Mouse (Mus musculus): ENCODE measurements around the gene Nop58. TPM values are rescaled to one million over a fixed set of nuclear protein-coding genes. Genes with fewer than 3 reads are reported as not detected.

Gene Nop58
- polyA plus RNA-seq, 1 experiment from 2014 or later: 82.2 TPM

GRCm38 (mm10) chr1:59670641-59671168 lies 14.1 kb upstream of the Nop58 start, which contains the start of gene Sumo1:
Gene Sumo1, minus strand, starts transcription at chr1:59670834.
- peak; percentile 92 for ATAC-seq
- Histone ChIP-seq H3K36me3 (ENCODE audit: control insufficient read depth, insufficient read depth) (no peaks in the 10 kb centered on the region), H3K4me1 (replicated peaks; ENCODE audit: control insufficient read depth, insufficient read depth, low read length) (peaks cover 4% of the 10 kb centered on the region; the same call in 1 of the 2 replicates), H3K9me3 (ENCODE audit: control insufficient read depth) (no peaks in the 10 kb centered on the region), H3K27ac (ENCODE audit: low read depth, low read length) (peak within 1 kb of the TSS; percentile 97), H3K27me3 (replicated peaks; ENCODE audit: control insufficient read depth, insufficient read depth, low read length) (no peaks in the 10 kb centered on the region), H3K4me2 (replicated peaks; ENCODE audit: low read depth) (peak within 1 kb of the TSS; percentile 68), H3K9ac (ENCODE audit: low read depth, low read length) (peak within 1 kb of the TSS; percentile 97), H3K4me3 (ENCODE audit: low read depth, low read length) (peak within 1 kb of the TSS; percentile 97)
- under 1% methylated on average over 36 of the region's 36 CpGs for WGBS
- TF ChIP-seq CTCF (IDR thresholded peaks at IDR 0.05; ENCODE audit: low read depth): no peak

DNA sequence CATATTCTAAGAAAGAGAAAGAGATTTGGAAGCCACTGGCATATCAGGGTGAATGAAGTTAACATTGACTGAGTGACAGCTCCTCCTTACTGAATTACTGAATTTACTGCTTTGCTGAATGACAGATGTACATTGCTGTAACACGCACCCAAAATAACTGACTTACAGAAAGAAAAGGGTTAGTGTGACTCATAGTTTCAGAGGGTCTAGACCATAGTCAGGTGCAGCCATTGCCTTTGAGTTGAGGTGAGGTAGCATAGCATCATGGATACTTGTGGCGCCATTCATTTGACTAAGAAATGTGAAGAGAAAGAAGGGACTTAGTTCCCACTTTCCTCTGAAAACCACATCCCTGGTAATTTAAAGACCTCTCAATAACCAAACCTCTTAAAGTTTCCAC lies 11.1 kb upstream of the Nop58 start:
- H3K4me2 ChIP-seq (replicated peaks; ENCODE audit: low read depth): no peak overlapping the region
- WGBS: 97% methylated on average over 2 of the region's 2 CpGs
- no peak for TF ChIP-seq CTCF (IDR thresholded peaks at IDR 0.05; ENCODE audit: low read depth)

DNA sequence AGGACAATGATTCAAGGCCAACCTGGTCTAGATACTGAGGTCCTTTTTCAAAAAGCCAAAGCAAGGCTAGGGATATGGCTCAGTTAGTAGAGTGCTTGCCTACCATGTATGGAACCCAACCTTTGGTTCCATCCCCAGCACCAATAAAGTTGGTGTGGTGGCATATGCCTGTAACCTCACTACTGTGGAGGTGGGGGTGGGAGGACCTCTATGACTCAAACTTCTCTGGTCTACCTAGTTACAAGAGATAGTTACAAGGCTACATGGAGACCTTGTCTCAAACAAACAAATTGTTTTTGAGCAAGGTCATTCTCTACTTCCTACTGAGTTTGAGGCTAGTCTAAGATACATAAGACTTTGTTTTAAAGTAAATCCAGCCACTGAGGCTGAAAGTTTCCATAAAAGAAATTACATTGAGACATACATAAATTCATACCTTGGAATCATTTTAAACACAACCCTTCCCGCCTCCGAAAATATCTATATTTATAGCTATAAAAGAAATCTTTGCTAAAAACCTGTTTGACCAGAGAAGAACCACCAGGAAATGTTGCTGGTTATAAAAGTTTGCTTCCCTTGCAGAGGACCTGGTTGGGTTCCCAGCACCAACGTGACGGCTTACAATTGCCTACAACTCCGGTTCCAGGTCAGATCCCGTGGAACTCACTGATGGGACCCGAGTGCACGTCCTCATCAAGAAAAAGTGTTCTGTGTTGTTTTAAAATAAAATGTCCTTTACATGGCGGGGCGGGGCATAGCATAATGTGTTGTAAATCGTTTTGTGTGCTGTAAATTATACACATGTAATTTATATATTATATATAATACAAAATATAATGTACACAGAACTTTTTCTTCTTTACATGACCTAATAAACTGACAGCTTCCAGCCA lies 599 bp upstream of the Nop58 start:
- H3K4me1 ChIP-seq (replicated peaks; ENCODE audit: control insufficient read depth, insufficient read depth, low read length): peaks cover 9% of the 10 kb centered on the region; the same call in 1 of the 2 replicates
- peak; percentile 42 for ATAC-seq

More for the DNA sequence above, 11.1 kb upstream of the Nop58 start:
- H3K36me3 ChIP-seq (ENCODE audit: control insufficient read depth, insufficient read depth): no peaks in the 10 kb centered on the region
- no peaks in the 10 kb centered on the region for H3K9me3 ChIP-seq (ENCODE audit: control insufficient read depth)
- no peak overlapping the region for H3K9ac ChIP-seq (ENCODE audit: low read depth, low read length)
- no peak overlapping the region for H3K27ac ChIP-seq (ENCODE audit: low read depth, low read length)
- peaks cover 4% of the 10 kb centered on the region; the same call in 1 of the 2 replicates for H3K4me1 ChIP-seq (replicated peaks; ENCODE audit: control insufficient read depth, insufficient read depth, low read length)
- no peak overlapping the region for H3K4me3 ChIP-seq (ENCODE audit: low read depth, low read length)
- H3K27me3 ChIP-seq (replicated peaks; ENCODE audit: control insufficient read depth, insufficient read depth, low read length): no peaks in the 10 kb centered on the region
- ATAC-seq: no peak

GRCm38 (mm10) chr1:59687493-59687892 lies 2.7 kb downstream of the Nop58 start:
- TF ChIP-seq CTCF (IDR thresholded peaks at IDR 0.05; ENCODE audit: low read depth): no peak
- ATAC-seq: no peak
- Histone ChIP-seq H3K9ac (ENCODE audit: low read depth, low read length) (no peak overlapping the region), H3K27me3 (replicated peaks; ENCODE audit: control insufficient read depth, insufficient read depth, low read length) (no peaks in the 10 kb centered on the region), H3K27ac (ENCODE audit: low read depth, low read length) (no peak overlapping the region), H3K36me3 (ENCODE audit: control insufficient read depth, insufficient read depth) (peaks cover 2% of the 10 kb centered on the region; the same call in 1 of the 2 replicates), H3K4me1 (replicated peaks; ENCODE audit: control insufficient read depth, insufficient read depth, low read length) (peaks cover 9% of the 10 kb centered on the region; the same call in 1 of the 2 replicates), H3K4me3 (ENCODE audit: low read depth, low read length) (no peak overlapping the region), H3K4me2 (replicated peaks; ENCODE audit: low read depth) (peak overlapping the region; percentile 77; the same call in 1 of the 2 replicates), H3K9me3 (ENCODE audit: control insufficient read depth) (no peaks in the 10 kb centered on the region)
- WGBS: 34% methylated on average over 1 of the region's 1 CpGs

More for the DNA sequence above, 599 bp upstream of the Nop58 start:
- no peak overlapping the region for H3K9ac ChIP-seq (ENCODE audit: low read depth, low read length)
- H3K27me3 ChIP-seq (replicated peaks; ENCODE audit: control insufficient read depth, insufficient read depth, low read length): no peaks in the 10 kb centered on the region
- no peaks in the 10 kb centered on the region for H3K9me3 ChIP-seq (ENCODE audit: control insufficient read depth)
- no peaks in the 10 kb centered on the region for H3K36me3 ChIP-seq (ENCODE audit: control insufficient read depth, insufficient read depth)
- peak overlapping the region; percentile 36; the same call in 1 of the 2 replicates for H3K27ac ChIP-seq (ENCODE audit: low read depth, low read length)
- TF ChIP-seq CTCF (IDR thresholded peaks at IDR 0.05; ENCODE audit: low read depth): no peak
- H3K4me2 ChIP-seq (replicated peaks; ENCODE audit: low read depth): peak overlapping the region; percentile 62
- peak overlapping the region; percentile 78 for H3K4me3 ChIP-seq (ENCODE audit: low read depth, low read length)
- 5% methylated on average over 11 of the region's 11 CpGs for WGBS

GRCm38 (mm10) chr1:59690467-59690866 lies 5.7 kb downstream of the Nop58 start:
- peak; percentile 28; the same call in 1 of the 2 replicates for TF ChIP-seq CTCF (IDR thresholded peaks at IDR 0.05; ENCODE audit: low read depth)
- Histone ChIP-seq H3K4me2 (replicated peaks; ENCODE audit: low read depth) (no peak overlapping the region), H3K4me1 (replicated peaks; ENCODE audit: control insufficient read depth, insufficient read depth, low read length) (peaks cover 9% of the 10 kb centered on the region; the same call in 1 of the 2 replicates), H3K9ac (ENCODE audit: low read depth, low read length) (no peak overlapping the region), H3K36me3 (ENCODE audit: control insufficient read depth, insufficient read depth) (peaks cover 10% of the 10 kb centered on the region; the same call in 1 of the 2 replicates), H3K4me3 (ENCODE audit: low read depth, low read length) (no peak overlapping the region), H3K9me3 (ENCODE audit: control insufficient read depth) (no peaks in the 10 kb centered on the region), H3K27me3 (replicated peaks; ENCODE audit: control insufficient read depth, insufficient read depth, low read length) (no peaks in the 10 kb centered on the region), H3K27ac (ENCODE audit: low read depth, low read length) (no peak overlapping the region)
- ATAC-seq: no peak
- WGBS: 82% methylated on average over 5 of the region's 5 CpGs

DNA sequence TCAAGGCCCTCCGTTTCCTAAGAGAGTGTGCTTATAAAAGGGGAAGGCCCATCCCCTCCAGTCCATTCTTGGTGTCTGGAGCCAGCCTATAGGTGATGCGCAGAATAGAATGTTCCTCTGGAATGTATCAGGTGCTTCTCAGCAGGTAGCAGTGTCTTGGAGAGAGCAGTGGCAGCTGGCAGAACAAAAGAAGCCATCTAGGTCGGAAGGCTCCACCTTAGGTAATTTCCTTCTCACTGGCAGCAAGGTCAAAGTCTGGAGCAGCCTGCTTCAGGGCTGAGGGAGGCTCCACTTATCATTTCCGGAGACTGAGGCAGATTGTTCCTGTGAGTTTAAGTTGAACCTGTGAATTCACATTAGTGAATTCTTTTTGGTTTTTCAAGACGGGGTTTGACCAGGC lies 13.0 kb downstream of the Nop58 start:
- peak; percentile 70; the same call in 1 of the 2 replicates for ATAC-seq
- no peak for TF ChIP-seq CTCF (IDR thresholded peaks at IDR 0.05; ENCODE audit: low read depth)
- H3K9me3 ChIP-seq (ENCODE audit: control insufficient read depth): no peaks in the 10 kb centered on the region
- no peaks in the 10 kb centered on the region for H3K4me1 ChIP-seq (replicated peaks; ENCODE audit: control insufficient read depth, insufficient read depth, low read length)
- no peak overlapping the region for H3K4me3 ChIP-seq (ENCODE audit: low read depth, low read length)
- peak overlapping the region; percentile 48 for H3K4me2 ChIP-seq (replicated peaks; ENCODE audit: low read depth)
- no peaks in the 10 kb centered on the region for H3K27me3 ChIP-seq (replicated peaks; ENCODE audit: control insufficient read depth, insufficient read depth, low read length)
- H3K36me3 ChIP-seq (ENCODE audit: control insufficient read depth, insufficient read depth): peaks cover 35% of the 10 kb centered on the region
- H3K9ac ChIP-seq (ENCODE audit: low read depth, low read length): no peak overlapping the region
- H3K27ac ChIP-seq (ENCODE audit: low read depth, low read length): peak overlapping the region; percentile 84
- WGBS: 43% methylated on average over 5 of the region's 5 CpGs
